9 mouse cellular contexts compared by ENCODE assay signal in the genomic region with DNA sequence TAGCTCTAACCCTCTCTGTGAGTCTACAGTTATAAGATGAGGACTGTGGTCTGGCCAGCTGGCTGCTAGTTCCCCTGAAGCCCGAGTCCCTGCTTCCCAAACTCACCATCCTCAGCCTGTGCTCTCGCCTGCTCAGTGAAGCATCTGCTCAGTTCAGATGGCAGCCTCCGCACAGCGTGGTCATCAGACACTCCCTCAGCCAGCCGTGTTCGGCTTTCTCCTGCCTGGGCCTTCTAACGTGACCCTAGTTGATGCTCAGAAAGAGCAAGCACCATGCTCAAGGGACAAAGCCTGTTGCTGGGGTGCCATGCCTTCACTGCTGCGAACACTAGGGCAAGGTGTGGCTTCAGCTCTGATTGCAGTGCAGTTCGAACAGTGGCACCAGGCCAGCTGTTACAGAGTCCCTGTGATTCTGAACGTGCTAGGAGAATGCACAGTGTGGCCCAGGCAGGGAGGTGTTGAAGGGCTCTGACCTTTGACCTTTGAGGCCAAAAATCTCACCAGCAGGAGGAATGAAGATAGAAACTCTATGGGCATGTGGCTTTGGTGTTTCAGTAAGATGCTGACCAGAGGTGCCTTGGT.
DNase-seq lines count a peak whose midpoint lies in the region; ATAC-seq lines count a peak whose summit lies in the region.
"Had no signal": no experiment of that assay in that cellular context is flagged by ENCODE, and none has a peak within 500 bp of the region (broad histone marks: within the 10 kb centered on the region; RNA-seq: fewer than 3 reads in every experiment).

No protein-coding gene starts in this region.

- peak; percentile 62; the same call in 1 of the 2 replicates for ATAC-seq in frontal cortex, adult (ENCODE audit: low TSS enrichment)
- ATAC-seq in liver, embryonic 13.5 days (ENCODE audit: low read depth): peak; percentile 69
- ATAC-seq in megakaryocyte progenitor cell, adult 5-6 weeks (replicated peaks; ENCODE audit: poor library complexity): no peak
- ATAC-seq in forebrain, embryonic 15.5 days (replicated peaks): no peak

- no peak overlapping the region for H3K4me3 ChIP-seq in liver, embryonic 13.5 days (replicated peaks)
- H3K4me3 ChIP-seq in forebrain, embryonic 15.5 days: no peak overlapping the region
- H3K4me3 ChIP-seq: myocyte had no signal

- no peaks in the 10 kb centered on the region for H3K27me3 ChIP-seq in liver, embryonic 13.5 days
- no peaks in the 10 kb centered on the region for H3K27me3 ChIP-seq in forebrain, embryonic 15.5 days

- H3K9ac ChIP-seq in liver, embryonic 13.5 days: no peak overlapping the region
- no peak overlapping the region for H3K9ac ChIP-seq in forebrain, embryonic 15.5 days (replicated peaks)

- no peaks in the 10 kb centered on the region for H3K36me3 ChIP-seq in liver, embryonic 13.5 days
- H3K36me3 ChIP-seq in forebrain, embryonic 15.5 days: no peaks in the 10 kb centered on the region

- H3K27ac ChIP-seq in liver, embryonic 13.5 days: peak overlapping the region; percentile 36; the same call in 1 of the 2 replicates
- H3K27ac ChIP-seq in forebrain, embryonic 15.5 days (replicated peaks): no peak overlapping the region

- no peak for DNase-seq in frontal cortex, postnatal 25 days (ENCODE audit: low spot score in 2 of 2)
- peak; percentile 36 for DNase-seq in ZHBTc4 (ENCODE audit: low read depth, low spot score)
- peak; percentile 49 for DNase-seq in kidney, adult 11 months
- DNase-seq in liver, embryonic 13.5 days: no peak
- DNase-seq in adrenal gland, postnatal 4 days (ENCODE audit: low spot score in 2 of 2): no peak

- 68% methylated on average over 10 of the region's 10 CpGs for WGBS in liver, embryonic 13.5 days (ENCODE audit: insufficient replicate concordance)
- 39% methylated on average over 10 of the region's 10 CpGs for whole genome bisulfite sequencing in forebrain, embryonic 15.5 days

- peaks cover 28% of the 10 kb centered on the region for H3K4me1 ChIP-seq in liver, embryonic 13.5 days (replicated peaks)
- peaks cover 81% of the 10 kb centered on the region for H3K4me1 ChIP-seq in forebrain, embryonic 15.5 days

- no peak overlapping the region for H3K4me2 ChIP-seq in liver, embryonic 13.5 days
- H3K4me2 ChIP-seq in forebrain, embryonic 15.5 days (replicated peaks): no peak overlapping the region

- no peaks in the 10 kb centered on the region for H3K9me3 ChIP-seq in liver, embryonic 13.5 days (replicated peaks)
- no peaks in the 10 kb centered on the region for H3K9me3 ChIP-seq in forebrain, embryonic 15.5 days

Comparison
In these comparisons a context has a peak if more than half of its experiments do, and no peak if none do; other contexts are left out.
1. ATAC-seq: peak in frontal cortex, adult (single experiment) and liver, embryonic 13.5 days (single experiment); none in megakaryocyte progenitor cell, adult 5-6 weeks (single experiment) and forebrain, embryonic 15.5 days (single experiment).
2. DNase-seq: peak in ZHBTc4 (single experiment) and kidney, adult 11 months (single experiment); none in frontal cortex, postnatal 25 days (0 of 2), liver, embryonic 13.5 days (single experiment) and adrenal gland, postnatal 4 days (0 of 2).